Mouse (Mus musculus): ENCODE measurements around the gene Gfod2. TPM values are rescaled to one million over a fixed set of nuclear protein-coding genes. Genes with fewer than 3 reads are reported as not detected.

Gene Gfod2
- polyA plus RNA-seq, 1 experiment from 2014 or later: 11.8 TPM

GRCm38 (mm10) chr8:105795785-105796184 is 37.3 kb upstream of the Gfod2 start:
- no peaks in the 10 kb centered on the region for H3K27me3 ChIP-seq (replicated peaks; ENCODE audit: control insufficient read depth, insufficient read depth, low read length)
- WGBS: 89% methylated on average over 1 of the region's 1 CpGs
- no peaks in the 10 kb centered on the region for H3K36me3 ChIP-seq (ENCODE audit: control insufficient read depth, insufficient read depth, low read length)
- ATAC-seq (replicated peaks; ENCODE audit: low FRiP score, low TSS enrichment, low read depth) (no peak), DNase-seq (ENCODE audit: low spot score) (no peak)
- H3K9ac ChIP-seq (ENCODE audit: low read length): no peak overlapping the region
- no peaks in the 10 kb centered on the region for H3K9me3 ChIP-seq (ENCODE audit: control insufficient read depth, low read length)
- no peak overlapping the region for H3K4me2 ChIP-seq (ENCODE audit: low read length)
- no peak overlapping the region for H3K4me3 ChIP-seq (ENCODE audit: low read depth, low read length)
- H3K4me1 ChIP-seq (replicated peaks; ENCODE audit: control insufficient read depth, insufficient read depth, low read length): peaks cover 11% of the 10 kb centered on the region
- no peak overlapping the region for H3K27ac ChIP-seq (ENCODE audit: low read depth)

GRCm38 (mm10) chr8:105794009-105794598 is 35.6 kb upstream of the Gfod2 start:
- ATAC-seq (replicated peaks; ENCODE audit: low FRiP score, low TSS enrichment, low read depth) (no peak; the same call in 1 of the 2 replicates), DNase-seq (ENCODE audit: low spot score) (no peak)
- Histone ChIP-seq H3K27me3 (replicated peaks; ENCODE audit: control insufficient read depth, insufficient read depth, low read length) (no peaks in the 10 kb centered on the region), H3K9ac (ENCODE audit: low read length) (no peak overlapping the region), H3K4me3 (ENCODE audit: low read depth, low read length) (no peak overlapping the region), H3K4me2 (ENCODE audit: low read length) (no peak overlapping the region), H3K27ac (ENCODE audit: low read depth) (no peak overlapping the region), H3K9me3 (ENCODE audit: control insufficient read depth, low read length) (no peaks in the 10 kb centered on the region), H3K4me1 (replicated peaks; ENCODE audit: control insufficient read depth, insufficient read depth, low read length) (peaks cover 6% of the 10 kb centered on the region), H3K36me3 (ENCODE audit: control insufficient read depth, insufficient read depth, low read length) (no peaks in the 10 kb centered on the region)
- 68% methylated on average over 3 of the region's 3 CpGs for WGBS

- Histone ChIP-seq H3K4me3 (ENCODE audit: low read depth, low read length) (no peak overlapping the region), H3K9me3 (ENCODE audit: control insufficient read depth, low read length) (no peaks in the 10 kb centered on the region), H3K4me1 (replicated peaks; ENCODE audit: control insufficient read depth, insufficient read depth, low read length) (no peaks in the 10 kb centered on the region), H3K27me3 (replicated peaks; ENCODE audit: control insufficient read depth, insufficient read depth, low read length) (no peaks in the 10 kb centered on the region), H3K9ac (ENCODE audit: low read length) (no peak overlapping the region), H3K36me3 (ENCODE audit: control insufficient read depth, insufficient read depth, low read length) (no peaks in the 10 kb centered on the region), H3K4me2 (ENCODE audit: low read length) (no peak overlapping the region), H3K27ac (ENCODE audit: low read depth) (no peak overlapping the region)
- 93% methylated on average over 1 of the region's 1 CpGs for WGBS
- DNase-seq (ENCODE audit: low spot score) (no peak), ATAC-seq (replicated peaks; ENCODE audit: low FRiP score, low TSS enrichment, low read depth) (no peak)
Observed at GRCm38 (mm10) chr8:105793331-105793730, 34.9 kb upstream of the Gfod2 start.

GRCm38 (mm10) chr8:105789626-105790025 is 31.2 kb upstream of the Gfod2 start:
- no peak overlapping the region for H3K9ac ChIP-seq (ENCODE audit: low read length)
- no peak for ATAC-seq (replicated peaks; ENCODE audit: low FRiP score, low TSS enrichment, low read depth)

GRCm38 (mm10) chr8:105788927-105789326 is 30.5 kb upstream of the Gfod2 start:
- DNase-seq (ENCODE audit: low spot score) (no peak), ATAC-seq (replicated peaks; ENCODE audit: low FRiP score, low TSS enrichment, low read depth) (no peak)
- Histone ChIP-seq H3K9ac (ENCODE audit: low read length) (no peak overlapping the region), H3K4me3 (ENCODE audit: low read depth, low read length) (no peak overlapping the region), H3K9me3 (ENCODE audit: control insufficient read depth, low read length) (no peaks in the 10 kb centered on the region), H3K27me3 (replicated peaks; ENCODE audit: control insufficient read depth, insufficient read depth, low read length) (no peaks in the 10 kb centered on the region), H3K36me3 (ENCODE audit: control insufficient read depth, insufficient read depth, low read length) (peaks cover 21% of the 10 kb centered on the region), H3K4me1 (replicated peaks; ENCODE audit: control insufficient read depth, insufficient read depth, low read length) (no peaks in the 10 kb centered on the region), H3K27ac (ENCODE audit: low read depth) (no peak overlapping the region), H3K4me2 (ENCODE audit: low read length) (no peak overlapping the region)
- 63% methylated on average over 4 of the region's 4 CpGs for WGBS

More at GRCm38 (mm10) chr8:105789626-105790025, 31.2 kb upstream of the Gfod2 start:
- Histone ChIP-seq H3K4me2 (ENCODE audit: low read length) (no peak overlapping the region), H3K27ac (ENCODE audit: low read depth) (no peak overlapping the region), H3K4me3 (ENCODE audit: low read depth, low read length) (no peak overlapping the region), H3K9me3 (ENCODE audit: control insufficient read depth, low read length) (no peaks in the 10 kb centered on the region), H3K27me3 (replicated peaks; ENCODE audit: control insufficient read depth, insufficient read depth, low read length) (no peaks in the 10 kb centered on the region), H3K36me3 (ENCODE audit: control insufficient read depth, insufficient read depth, low read length) (peaks cover 20% of the 10 kb centered on the region), H3K4me1 (replicated peaks; ENCODE audit: control insufficient read depth, insufficient read depth, low read length) (no peaks in the 10 kb centered on the region)
- DNase-seq (ENCODE audit: low spot score): no peak

- DNase-seq (ENCODE audit: low spot score): peak; percentile 75
Observed at GRCm38 (mm10) chr8:105788241-105788640, 29.8 kb upstream of the Gfod2 start.

GRCm38 (mm10) chr8:105780298-105780697 is 21.8 kb upstream of the Gfod2 start:
- no peak for DNase-seq (ENCODE audit: low spot score)
- WGBS: 91% methylated on average over 5 of the region's 5 CpGs
- peaks cover 64% of the 10 kb centered on the region for H3K36me3 ChIP-seq (ENCODE audit: control insufficient read depth, insufficient read depth, low read length)

More at GRCm38 (mm10) chr8:105788241-105788640, 29.8 kb upstream of the Gfod2 start:
- H3K27me3 ChIP-seq (replicated peaks; ENCODE audit: control insufficient read depth, insufficient read depth, low read length): no peaks in the 10 kb centered on the region
- 92% methylated on average over 2 of the region's 2 CpGs for WGBS
- H3K4me3 ChIP-seq (ENCODE audit: low read depth, low read length): no peak overlapping the region
- ATAC-seq (replicated peaks; ENCODE audit: low FRiP score, low TSS enrichment, low read depth): no peak
- H3K9me3 ChIP-seq (ENCODE audit: control insufficient read depth, low read length): no peaks in the 10 kb centered on the region
- H3K4me1 ChIP-seq (replicated peaks; ENCODE audit: control insufficient read depth, insufficient read depth, low read length): no peaks in the 10 kb centered on the region
- H3K9ac ChIP-seq (ENCODE audit: low read length): no peak overlapping the region
- H3K27ac ChIP-seq (ENCODE audit: low read depth): no peak overlapping the region
- H3K4me2 ChIP-seq (ENCODE audit: low read length): no peak overlapping the region
- H3K36me3 ChIP-seq (ENCODE audit: control insufficient read depth, insufficient read depth, low read length): peaks cover 21% of the 10 kb centered on the region

GRCm38 (mm10) chr8:105777833-105778232 is 19.4 kb upstream of the Gfod2 start:
- DNase-seq (ENCODE audit: low spot score) (no peak), ATAC-seq (replicated peaks; ENCODE audit: low FRiP score, low TSS enrichment, low read depth) (no peak)
- no peak overlapping the region for H3K4me3 ChIP-seq (ENCODE audit: low read depth, low read length)
- H3K9ac ChIP-seq (ENCODE audit: low read length): no peak overlapping the region
- no peaks in the 10 kb centered on the region for H3K27me3 ChIP-seq (replicated peaks; ENCODE audit: control insufficient read depth, insufficient read depth, low read length)
- no peak overlapping the region for H3K27ac ChIP-seq (ENCODE audit: low read depth)
- H3K9me3 ChIP-seq (ENCODE audit: control insufficient read depth, low read length): no peaks in the 10 kb centered on the region
- no peaks in the 10 kb centered on the region for H3K4me1 ChIP-seq (replicated peaks; ENCODE audit: control insufficient read depth, insufficient read depth, low read length)
- H3K36me3 ChIP-seq (ENCODE audit: control insufficient read depth, insufficient read depth, low read length): peaks cover 83% of the 10 kb centered on the region
- 92% methylated on average over 2 of the region's 2 CpGs for WGBS
- H3K4me2 ChIP-seq (ENCODE audit: low read length): no peak overlapping the region

More at GRCm38 (mm10) chr8:105780298-105780697, 21.8 kb upstream of the Gfod2 start:
- Histone ChIP-seq H3K27me3 (replicated peaks; ENCODE audit: control insufficient read depth, insufficient read depth, low read length) (no peaks in the 10 kb centered on the region), H3K9ac (ENCODE audit: low read length) (no peak overlapping the region), H3K27ac (ENCODE audit: low read depth) (no peak overlapping the region), H3K4me3 (ENCODE audit: low read depth, low read length) (no peak overlapping the region), H3K4me1 (replicated peaks; ENCODE audit: control insufficient read depth, insufficient read depth, low read length) (no peaks in the 10 kb centered on the region), H3K4me2 (ENCODE audit: low read length) (no peak overlapping the region), H3K9me3 (ENCODE audit: control insufficient read depth, low read length) (no peaks in the 10 kb centered on the region)
- no peak for ATAC-seq (replicated peaks; ENCODE audit: low FRiP score, low TSS enrichment, low read depth)

- Histone ChIP-seq H3K9ac (ENCODE audit: low read length) (no peak overlapping the region), H3K36me3 (ENCODE audit: control insufficient read depth, insufficient read depth, low read length) (peaks cover 91% of the 10 kb centered on the region), H3K27me3 (replicated peaks; ENCODE audit: control insufficient read depth, insufficient read depth, low read length) (no peaks in the 10 kb centered on the region), H3K4me2 (ENCODE audit: low read length) (no peak overlapping the region), H3K4me3 (ENCODE audit: low read depth, low read length) (no peak overlapping the region), H3K9me3 (ENCODE audit: control insufficient read depth, low read length) (no peaks in the 10 kb centered on the region), H3K27ac (ENCODE audit: low read depth) (no peak overlapping the region), H3K4me1 (replicated peaks; ENCODE audit: control insufficient read depth, insufficient read depth, low read length) (no peaks in the 10 kb centered on the region)
- WGBS: 94% methylated on average over 5 of the region's 5 CpGs
- DNase-seq (ENCODE audit: low spot score) (no peak), ATAC-seq (replicated peaks; ENCODE audit: low FRiP score, low TSS enrichment, low read depth) (no peak)
Observed at GRCm38 (mm10) chr8:105774498-105774897, 16.0 kb upstream of the Gfod2 start.

Measured in intestine, embryonic 14.5 days (tissue).